Mouse (Mus musculus) embryonic facial prominence, embryonic 15.5 days (tissue): ENCODE measurements at regions not wholly inside any gene's neighbourhood (a gene's known extent, or its start where the extent isn't known, plus 50 kb on each side); places are given as distances from the start of the nearest gene placed in this dataset.
A peak's percentile ranks its signal among the peaks of the same experiment; 100 is the strongest.
"Not testable (repeated sequence)": the region's sequence is repeated elsewhere in the genome, so short reads cannot be mapped to it uniquely, and the experiment has no call there.

ENCODE experiments used
- ATAC-seq: fragments of 200-750 bp; cut with Nextera tagmentation; 2 replicates; pipeline ENCODE4 v1.8.0; 2017; ENCODE audit warnings: low read depth, moderate TSS enrichment; ENCODE audit not compliant: insufficient number of reproducible peaks, low FRiP score, low TSS enrichment
- H3K27ac ChIP-seq: fragments of 300-500 bp; sonication (generic); replicated peaks from 2 replicates; pipeline ENCODE4 v1.5.1; 2015; ENCODE audit warnings: mild to moderate bottlenecking, inconsistent platforms
- H3K27me3 ChIP-seq: fragments of 300-500 bp; sonication (generic); 2 replicates; pipeline ENCODE4 v1.6.1; 2015; ENCODE audit warnings: inconsistent platforms
- H3K36me3 ChIP-seq: fragments of 300-500 bp; sonication (generic); 2 replicates; pipeline ENCODE4 v1.6.1; 2015; ENCODE audit warnings: mild to moderate bottlenecking, inconsistent platforms
- H3K4me1 ChIP-seq: fragments of 300-500 bp; sonication (generic); 2 replicates; pipeline ENCODE4 v1.6.1; 2015; ENCODE audit warnings: inconsistent platforms
- H3K4me2 ChIP-seq: fragments of 300-500 bp; sonication (generic); replicated peaks from 2 replicates; pipeline ENCODE4 v1.6.1; 2015; ENCODE audit warnings: mild to moderate bottlenecking, inconsistent platforms
- H3K4me3 ChIP-seq: fragments of 300-500 bp; sonication (generic); replicated peaks from 2 replicates; pipeline ENCODE4 v1.5.1; 2015; ENCODE audit warnings: mild to moderate bottlenecking, inconsistent platforms
- H3K9ac ChIP-seq: fragments of 300-500 bp; sonication (generic); 2 replicates; pipeline ENCODE4 v1.6.1; 2015; ENCODE audit warnings: inconsistent platforms
- H3K9me3 ChIP-seq: fragments of 300-500 bp; sonication (generic); replicated peaks from 2 replicates; pipeline ENCODE4 v1.6.1; 2016; ENCODE audit warnings: inconsistent platforms
- WGBS: fragments of 180-500 bp; shearing (Covaris S2); methylation state at CpG from one replicate; pipeline ENCODE4 v1.1.7; 2015; 5-methylcytosine and 5-hydroxymethylcytosine counted together

DNA sequence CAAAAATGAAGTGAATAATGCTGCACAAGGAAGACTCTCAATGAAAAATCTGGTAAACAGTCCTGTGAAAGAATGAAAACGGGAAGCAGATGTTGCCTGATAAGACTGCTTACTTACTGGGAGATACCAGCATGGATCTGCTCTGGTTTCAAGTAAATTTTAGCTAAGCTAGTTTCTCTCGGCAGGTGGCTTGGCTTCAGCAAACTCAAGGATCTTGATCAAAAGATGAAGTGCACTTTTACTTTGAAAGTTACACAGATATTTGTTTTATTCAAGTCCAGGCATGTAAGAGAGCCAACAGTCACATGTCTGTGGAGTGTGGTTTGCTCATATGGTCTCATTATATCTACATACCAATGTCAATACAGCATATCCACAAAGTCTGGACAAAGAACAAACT, 451.5 kb upstream of the Akr1e1 start:
- no peaks in the 10 kb centered on the region for H3K9me3 ChIP-seq
- no peak overlapping the region for H3K4me3 ChIP-seq
- no peak overlapping the region for H3K27ac ChIP-seq
- ATAC-seq: no peak
- H3K4me1 ChIP-seq: no peaks in the 10 kb centered on the region
- no peak overlapping the region for H3K9ac ChIP-seq
- no peaks in the 10 kb centered on the region for H3K27me3 ChIP-seq
- no peaks in the 10 kb centered on the region for H3K36me3 ChIP-seq
- H3K4me2 ChIP-seq: no peak overlapping the region
- WGBS: 7% methylated on average over 2 of the region's 2 CpGs

DNA sequence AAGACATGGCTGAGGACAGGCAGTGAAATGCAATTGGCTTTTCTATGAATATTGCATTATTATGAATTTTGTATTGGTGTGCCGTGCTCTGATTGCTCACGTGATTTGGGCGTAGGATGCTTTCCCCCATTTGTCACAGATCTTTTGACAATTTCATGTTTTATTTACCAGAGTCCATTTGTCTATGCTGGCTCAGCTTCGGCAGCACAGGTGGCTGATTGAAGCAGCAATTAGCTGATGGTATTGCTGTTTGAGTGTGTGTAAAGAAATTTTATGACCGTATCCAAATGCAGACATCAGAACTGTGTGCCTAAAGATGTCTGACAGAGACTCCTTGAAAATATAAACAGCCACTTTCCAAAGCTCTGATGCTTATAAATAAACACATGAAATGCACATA, 498.5 kb upstream of the Akr1e1 start:
- no peak overlapping the region for H3K4me3 ChIP-seq
- H3K4me2 ChIP-seq: no peak overlapping the region
- H3K27me3 ChIP-seq: no peaks in the 10 kb centered on the region
- no peak for ATAC-seq
- H3K36me3 ChIP-seq: no peaks in the 10 kb centered on the region
- H3K9me3 ChIP-seq: no peaks in the 10 kb centered on the region
- no peak overlapping the region for H3K27ac ChIP-seq
- no peaks in the 10 kb centered on the region for H3K4me1 ChIP-seq
- H3K9ac ChIP-seq: no peak overlapping the region
- WGBS: 75% methylated on average over 5 of the region's 5 CpGs

DNA sequence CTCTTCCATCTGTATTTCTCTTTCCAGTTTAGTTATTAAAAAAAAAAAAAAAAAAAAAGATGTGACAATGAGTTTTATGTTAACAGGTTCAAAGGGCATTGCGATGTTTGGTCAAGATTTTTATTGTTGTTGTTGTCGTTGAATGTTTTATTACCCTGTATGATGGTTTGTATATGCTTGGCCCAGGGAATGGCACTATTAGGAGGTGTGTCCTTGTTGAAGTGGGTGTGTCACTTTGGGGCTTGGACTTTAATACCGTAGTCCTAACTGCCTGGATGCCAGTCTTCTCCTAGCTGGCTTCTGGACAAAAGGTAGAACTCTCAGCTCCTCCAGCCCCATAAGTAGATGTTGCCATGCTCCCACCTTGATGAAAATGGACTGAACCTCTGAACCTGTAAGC, 545.9 kb upstream of the Akr1e1 start:
- WGBS: 94% methylated on average over 3 of the region's 3 CpGs
- no peak for ATAC-seq
- no peaks in the 10 kb centered on the region for H3K36me3 ChIP-seq
- no peak overlapping the region for H3K4me3 ChIP-seq
- no peaks in the 10 kb centered on the region for H3K9me3 ChIP-seq
- H3K9ac ChIP-seq: no peak overlapping the region
- H3K4me2 ChIP-seq: no peak overlapping the region
- H3K27ac ChIP-seq: no peak overlapping the region
- H3K4me1 ChIP-seq: no peaks in the 10 kb centered on the region
- H3K27me3 ChIP-seq: no peaks in the 10 kb centered on the region

DNA sequence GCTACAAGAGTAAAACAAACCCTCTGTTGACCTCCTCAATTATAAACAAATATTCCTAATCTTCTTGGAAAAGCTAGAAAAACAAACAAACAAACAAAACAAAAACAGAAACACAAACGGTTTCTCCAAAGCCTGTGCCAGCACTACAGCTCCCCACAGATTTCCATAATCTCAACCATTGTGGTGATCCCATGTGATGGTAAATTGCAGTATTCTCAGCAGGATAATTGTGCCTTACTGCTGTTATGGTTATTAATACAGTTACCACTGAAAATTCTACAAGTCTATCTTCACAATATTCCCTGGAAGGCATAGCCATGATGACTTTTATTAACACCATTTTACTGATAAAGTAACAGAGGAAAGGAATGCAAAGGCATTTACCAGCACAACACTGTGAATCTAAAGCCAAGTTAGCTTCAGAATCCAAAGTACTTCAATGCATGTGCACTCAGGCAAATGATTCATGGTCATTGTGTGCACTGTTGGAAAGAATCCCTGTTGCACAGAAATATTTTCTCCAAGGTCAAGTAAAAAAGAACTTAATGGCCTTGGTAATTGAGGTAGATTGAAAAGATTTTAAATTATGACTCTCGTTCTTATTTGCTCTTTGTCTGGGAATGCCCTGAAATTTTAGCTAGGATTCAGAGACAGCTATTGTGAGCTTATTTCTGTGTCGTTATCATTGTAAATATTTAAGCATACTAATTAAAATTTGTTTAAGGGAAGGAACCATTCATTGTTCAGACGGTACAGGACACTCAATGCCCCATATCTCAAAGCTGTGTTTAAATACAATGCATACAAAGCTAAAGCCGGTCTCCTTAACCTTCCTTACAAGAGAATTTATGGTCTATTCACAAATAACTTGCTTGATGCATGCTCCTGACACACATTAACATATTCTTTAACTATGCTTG, 551.1 kb upstream of the Akr1e1 start:
- H3K4me2 ChIP-seq: no peak overlapping the region
- H3K9ac ChIP-seq: no peak overlapping the region
- H3K4me3 ChIP-seq: no peak overlapping the region
- no peaks in the 10 kb centered on the region for H3K27me3 ChIP-seq
- H3K27ac ChIP-seq: no peak overlapping the region
- no peaks in the 10 kb centered on the region for H3K9me3 ChIP-seq
- 76% methylated on average over 5 of the region's 5 CpGs for WGBS
- no peaks in the 10 kb centered on the region for H3K4me1 ChIP-seq
- no peak for ATAC-seq
- no peaks in the 10 kb centered on the region for H3K36me3 ChIP-seq

DNA sequence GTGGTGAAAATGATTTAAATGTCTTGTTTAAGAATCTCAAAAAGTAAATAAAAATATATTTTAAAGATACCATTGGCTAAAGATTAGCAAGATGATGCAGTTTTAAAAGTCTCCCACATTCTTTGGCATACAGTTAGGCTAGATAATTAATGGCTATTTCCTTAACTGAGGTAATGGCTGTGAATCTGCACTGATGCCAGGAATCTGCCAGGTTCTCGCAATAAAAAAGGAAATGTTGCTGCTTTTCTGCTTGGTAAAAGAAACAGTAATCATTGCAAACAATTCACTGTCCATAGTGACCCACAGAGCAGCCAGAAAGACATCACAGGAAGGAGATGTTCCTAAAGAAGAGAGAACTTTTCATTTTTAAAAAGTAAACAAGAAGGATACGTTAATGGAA, 557.7 kb upstream of the Akr1e1 start:
- Histone ChIP-seq H3K9me3 (no peaks in the 10 kb centered on the region), H3K27ac (no peak overlapping the region), H3K9ac (no peak overlapping the region), H3K4me1 (no peaks in the 10 kb centered on the region), H3K4me2 (no peak overlapping the region), H3K4me3 (no peak overlapping the region), H3K27me3 (no peaks in the 10 kb centered on the region), H3K36me3 (no peaks in the 10 kb centered on the region)
- no peak for ATAC-seq
- 86% methylated on average over 2 of the region's 2 CpGs for WGBS

DNA sequence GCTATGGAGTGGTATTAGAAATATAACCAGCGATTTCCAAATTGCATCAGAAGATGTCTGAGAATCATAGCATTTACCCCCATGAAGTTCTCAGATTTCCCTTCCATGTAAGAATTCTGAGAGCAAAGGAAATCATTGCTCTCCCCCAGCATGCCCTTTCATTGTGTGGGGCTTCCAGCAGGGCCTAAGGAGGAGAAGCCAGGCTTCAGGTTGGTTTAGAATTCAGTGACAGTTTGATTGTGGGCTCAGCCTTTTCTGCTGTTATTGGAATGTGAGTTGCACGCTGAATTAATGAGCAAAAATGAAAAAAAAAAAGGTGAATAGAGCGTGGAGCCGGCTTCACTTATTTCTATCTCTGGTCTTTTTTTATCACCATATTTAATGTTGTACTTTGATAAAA, 570.0 kb upstream of the Akr1e1 start:
- Histone ChIP-seq H3K9ac (no peak overlapping the region), H3K4me1 (no peaks in the 10 kb centered on the region), H3K4me2 (no peak overlapping the region), H3K4me3 (no peak overlapping the region), H3K36me3 (no peaks in the 10 kb centered on the region), H3K9me3 (no peaks in the 10 kb centered on the region), H3K27ac (no peak overlapping the region), H3K27me3 (no peaks in the 10 kb centered on the region)
- WGBS: 64% methylated on average over 4 of the region's 4 CpGs
- ATAC-seq: no peak

DNA sequence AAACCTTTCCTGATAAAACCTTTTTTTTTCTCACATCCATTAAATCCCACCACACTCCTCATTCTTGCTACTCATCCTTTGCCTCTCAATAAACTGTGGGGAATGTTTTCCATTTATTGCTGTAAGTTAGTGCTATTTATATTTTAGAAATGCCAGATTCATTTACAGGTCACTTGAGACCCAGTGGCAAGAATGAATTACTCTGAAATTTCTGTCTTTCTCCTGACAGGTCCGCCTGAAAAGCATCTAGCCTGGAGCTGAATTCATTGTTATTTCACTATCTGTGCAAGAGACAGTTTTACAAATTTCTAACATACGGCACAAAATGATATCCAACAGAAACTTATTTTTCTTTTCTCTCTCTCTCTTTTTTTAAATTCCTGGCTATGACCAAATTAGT, 570.6 kb upstream of the Akr1e1 start:
- ATAC-seq: no peak
- H3K4me2 ChIP-seq: no peak overlapping the region
- no peaks in the 10 kb centered on the region for H3K4me1 ChIP-seq
- no peaks in the 10 kb centered on the region for H3K27me3 ChIP-seq
- H3K27ac ChIP-seq: no peak overlapping the region
- 31% methylated on average over 2 of the region's 2 CpGs for WGBS
- no peak overlapping the region for H3K4me3 ChIP-seq
- H3K36me3 ChIP-seq: no peaks in the 10 kb centered on the region
- H3K9ac ChIP-seq: no peak overlapping the region
- H3K9me3 ChIP-seq: no peaks in the 10 kb centered on the region

DNA sequence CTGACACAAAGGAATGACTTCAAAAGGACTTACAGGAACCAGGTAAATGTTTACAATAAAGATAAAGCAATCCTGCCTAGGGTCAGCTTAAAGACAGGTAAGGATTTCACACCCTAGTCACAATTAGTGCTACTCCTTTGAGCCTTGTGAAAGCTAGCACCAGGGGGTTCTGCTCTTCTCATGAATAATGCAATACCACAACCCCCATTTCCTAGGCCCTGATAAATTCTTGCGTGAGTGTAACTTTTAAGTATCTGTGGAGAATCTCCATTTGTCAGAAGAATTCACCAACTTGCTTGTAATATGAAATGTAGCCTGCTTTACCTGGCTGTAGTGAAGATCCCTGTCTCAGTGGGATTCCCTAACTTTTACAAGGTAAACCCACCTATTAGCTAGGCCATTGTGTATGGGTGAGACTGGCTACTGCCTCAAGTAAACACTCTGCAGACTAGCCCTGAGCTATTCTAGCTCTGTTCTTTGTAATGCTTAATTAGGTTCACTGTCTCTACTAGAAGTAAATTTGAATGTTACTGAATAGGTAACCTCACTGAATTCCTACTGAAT, 576.3 kb upstream of the Akr1e1 start:
- H3K36me3 ChIP-seq, H3K9ac ChIP-seq, H3K27me3 ChIP-seq, H3K4me2 ChIP-seq, H3K9me3 ChIP-seq, ATAC-seq, H3K27ac ChIP-seq, H3K4me1 ChIP-seq, H3K4me3 ChIP-seq: not testable (repeated sequence)
- WGBS: 48% methylated on average over 1 of the region's 1 CpGs

DNA sequence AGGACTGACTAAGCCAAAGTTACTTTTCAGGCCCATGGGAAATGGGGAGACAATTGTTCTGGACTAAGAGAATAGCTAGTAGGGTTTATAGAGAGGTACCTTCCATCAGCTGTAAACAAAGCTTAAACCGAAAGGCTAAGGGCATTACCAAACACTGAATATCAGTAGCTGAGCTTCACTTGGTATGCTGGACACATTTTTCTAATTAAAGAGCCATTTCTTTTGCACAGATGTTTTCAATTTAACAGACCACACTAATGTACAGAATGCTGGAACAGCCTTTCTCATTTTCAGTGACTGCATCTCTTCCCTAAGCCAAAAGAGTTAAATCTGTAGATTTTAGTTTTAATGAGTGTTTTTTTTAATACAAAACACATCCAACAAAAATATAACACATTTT, 593.8 kb upstream of the Akr1e1 start:
- Histone ChIP-seq H3K36me3 (no peaks in the 10 kb centered on the region), H3K4me3 (no peak overlapping the region), H3K4me1 (no peaks in the 10 kb centered on the region), H3K9ac (no peak overlapping the region), H3K9me3 (no peaks in the 10 kb centered on the region), H3K27ac (no peak overlapping the region), H3K27me3 (no peaks in the 10 kb centered on the region), H3K4me2 (no peak overlapping the region)
- WGBS: 32% methylated on average over 1 of the region's 1 CpGs
- 0 out of 2 replicates have a peak, but pooled peaks have one; percentile 51 for ATAC-seq

DNA sequence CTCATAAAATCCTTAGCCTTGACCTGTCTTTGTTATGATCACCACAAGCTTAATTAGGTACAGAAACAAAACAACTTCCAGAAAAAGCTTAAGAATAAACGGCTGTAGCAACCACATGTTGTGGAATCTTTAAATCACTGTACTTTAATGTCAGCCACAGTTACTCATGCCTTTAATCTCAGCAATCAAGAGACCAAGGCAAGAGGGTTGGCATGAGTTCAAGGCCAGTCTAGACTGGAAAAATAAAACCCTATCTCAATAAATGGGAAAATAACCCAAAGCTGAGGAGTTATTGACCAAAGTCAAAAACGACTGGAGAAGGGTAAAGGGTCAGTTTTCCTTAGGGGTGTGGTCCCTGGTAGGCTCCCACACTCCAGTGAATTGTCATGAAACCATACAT, 595.2 kb upstream of the Akr1e1 start:
- Histone ChIP-seq H3K4me2 (no peak overlapping the region), H3K27me3 (no peaks in the 10 kb centered on the region), H3K4me1 (no peaks in the 10 kb centered on the region), H3K9ac (no peak overlapping the region), H3K9me3 (no peaks in the 10 kb centered on the region), H3K4me3 (no peak overlapping the region), H3K36me3 (no peaks in the 10 kb centered on the region), H3K27ac (no peak overlapping the region)
- no peak for ATAC-seq
- 21% methylated on average over 2 of the region's 2 CpGs for WGBS

DNA sequence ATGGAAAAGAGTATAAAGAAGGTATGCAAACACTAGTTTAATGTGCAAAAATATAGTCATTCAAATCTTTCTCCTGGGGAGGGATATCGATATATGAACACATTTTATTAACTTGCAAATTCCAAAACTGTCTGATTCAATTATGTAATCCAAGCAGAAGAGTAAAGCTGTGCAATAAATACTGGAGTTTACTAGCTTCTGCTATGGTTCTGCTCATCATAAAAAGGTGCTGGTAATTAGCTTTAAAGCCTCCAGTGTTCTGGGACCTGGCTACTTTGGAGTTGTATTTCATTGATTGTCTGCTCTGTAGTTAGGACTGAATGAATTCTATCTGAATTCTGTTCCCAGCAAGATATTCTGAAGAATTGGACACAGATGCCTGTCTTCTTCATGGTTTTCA, 602.7 kb upstream of the Akr1e1 start:
- Histone ChIP-seq H3K27me3 (no peaks in the 10 kb centered on the region), H3K9ac (no peak overlapping the region), H3K4me3 (no peak overlapping the region), H3K36me3 (no peaks in the 10 kb centered on the region), H3K4me1 (no peaks in the 10 kb centered on the region), H3K4me2 (no peak overlapping the region), H3K9me3 (no peaks in the 10 kb centered on the region), H3K27ac (no peak overlapping the region)
- no peak for ATAC-seq
- 18% methylated on average over 1 of the region's 1 CpGs for WGBS

DNA sequence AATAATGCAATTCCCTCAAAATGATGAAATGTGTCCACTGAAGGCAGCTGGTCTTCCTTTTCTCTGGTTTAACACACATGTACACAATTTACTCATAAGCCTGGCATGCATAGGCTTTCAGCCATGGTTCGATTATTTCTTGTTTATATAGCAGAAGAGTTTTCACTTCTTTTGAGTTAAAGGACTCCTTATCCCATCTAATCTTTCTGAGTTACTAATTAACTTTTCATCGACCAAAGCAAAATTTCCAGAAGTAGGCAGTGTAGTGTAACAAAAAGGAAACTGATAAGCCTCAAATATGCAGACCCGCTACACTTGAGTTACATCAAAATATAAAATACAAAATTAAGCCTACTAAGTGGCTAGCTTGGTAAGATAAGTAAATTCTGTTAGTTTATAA, 620.5 kb upstream of the Akr1e1 start:
- Histone ChIP-seq H3K36me3 (no peaks in the 10 kb centered on the region), H3K27me3 (no peaks in the 10 kb centered on the region), H3K27ac (no peak overlapping the region), H3K4me3 (no peak overlapping the region), H3K4me2 (no peak overlapping the region), H3K9me3 (no peaks in the 10 kb centered on the region), H3K4me1 (no peaks in the 10 kb centered on the region), H3K9ac (no peak overlapping the region)
- WGBS: 43% methylated on average over 3 of the region's 3 CpGs
- ATAC-seq: no peak
